Mouse (Mus musculus): ENCODE data around the gene Arl3. TPM values are rescaled to one million over a fixed set of nuclear protein-coding genes. Genes with fewer than 3 reads are reported as not detected.

The Arl3 gene
- total RNA-seq, 1 experiment, result 39.7 TPM

DNA sequence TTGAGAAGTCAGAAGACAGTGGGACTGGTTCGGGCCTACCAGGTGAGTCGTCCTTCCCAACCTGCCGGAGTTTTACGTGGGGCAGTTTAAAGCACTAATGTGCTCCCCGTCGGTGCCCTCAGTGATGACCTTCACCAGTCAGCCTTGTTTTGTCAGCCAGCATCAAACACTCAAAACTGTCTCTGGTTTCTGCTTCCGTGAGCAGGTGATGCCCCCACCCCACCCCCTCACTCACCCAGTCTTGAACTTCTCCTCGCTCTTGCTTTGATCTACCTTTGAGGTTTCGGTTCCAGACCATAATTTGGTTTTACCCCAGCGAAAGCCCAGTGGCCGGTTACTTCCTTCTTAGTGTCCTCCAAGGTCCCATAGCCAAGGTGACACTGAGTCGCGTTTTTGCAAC is 33.7 kb upstream of the Arl3 start:
- Histone ChIP-seq H3K4me3 (ENCODE audit: insufficient read depth in 1 of 2, low read depth in 1 of 2, low read length in 2 of 2, poor library complexity in 1 of 2, severe bottlenecking in 1 of 2) (no peak overlapping the region), H3K4me1 (ENCODE audit: control insufficient read depth in 2 of 2, insufficient read depth in 2 of 2, low read length in 2 of 2, poor library complexity in 1 of 2) (peaks cover 0 to 8% of the 10 kb centered on the region in 2 experiments; a peak in 2 of 4 replicates), H3K9ac (ENCODE audit: insufficient read depth, low read depth, low read length, poor library complexity, severe bottlenecking) (no peak overlapping the region), H3K9me3 (ENCODE audit: control insufficient read depth, insufficient read depth, low read depth, low read length) (no peaks in the 10 kb centered on the region), H3K36me3 (ENCODE audit: control insufficient read depth, insufficient read depth, low read length, poor library complexity, severe bottlenecking) (no peaks in the 10 kb centered on the region), H3K27ac (ENCODE audit: insufficient read depth, low read depth, low read length, poor library complexity, severe bottlenecking) (no peak overlapping the region)
- no peak for DNase-seq (ENCODE audit: low read depth, low spot score)
- in situ Hi-C loops (cut with MboI; ENCODE audit: low sequenced_read_pairs in 2 of 2, unreplicated experiment in 2 of 2), result no loop called here
- no peak for TF ChIP-seq ZC3H11A (IDR thresholded peaks at IDR 0.05; ENCODE audit: borderline replicate concordance, low read depth, low read length)
- TF ChIP-seq CHD2 (IDR thresholded peaks at IDR 0.05; ENCODE audit: low read depth, low read length), result no peak
- no peak for TF ChIP-seq HCFC1 (IDR thresholded peaks at IDR 0.05; ENCODE audit: borderline replicate concordance, insufficient read depth, low read length)
- TF ChIP-seq MAFK (IDR thresholded peaks at IDR 0.05; ENCODE audit: insufficient read depth, low read depth, low read length), result no peak
- no peak for TF ChIP-seq ZNF384 (IDR thresholded peaks at IDR 0.05; ENCODE audit: low read depth, low read length)

DNA sequence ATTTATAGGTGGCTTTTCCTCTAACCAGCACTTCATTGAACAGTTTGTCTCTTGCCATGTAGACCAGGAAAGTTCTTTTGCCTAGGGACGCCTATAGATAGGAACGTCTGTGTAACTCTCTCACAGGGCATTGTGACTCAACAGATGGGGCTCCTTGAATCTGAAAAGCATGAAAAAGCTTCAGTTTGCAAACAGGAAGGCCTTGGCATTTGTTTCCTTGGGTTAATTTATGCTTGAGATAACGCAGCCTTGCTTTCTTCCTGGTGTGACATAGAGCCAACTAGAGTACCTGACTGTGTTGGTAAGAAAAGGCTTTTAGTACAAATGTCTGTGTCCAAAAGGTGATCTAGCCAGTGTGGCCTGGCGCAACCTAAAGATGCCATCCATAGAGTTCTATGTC is 29.4 kb upstream of the Arl3 start:
- in situ Hi-C loops (cut with MboI; ENCODE audit: low sequenced_read_pairs in 2 of 2, unreplicated experiment in 2 of 2), result no loop called here
- no peak overlapping the region for H3K9ac ChIP-seq (ENCODE audit: insufficient read depth, low read depth, low read length, poor library complexity, severe bottlenecking)
- H3K4me3 ChIP-seq (ENCODE audit: insufficient read depth in 1 of 2, low read depth in 1 of 2, low read length in 2 of 2, poor library complexity in 1 of 2, severe bottlenecking in 1 of 2), result no peak overlapping the region
- no peaks in the 10 kb centered on the region for H3K9me3 ChIP-seq (ENCODE audit: control insufficient read depth, insufficient read depth, low read depth, low read length)
- DNase-seq (ENCODE audit: low read depth, low spot score), result no peak
- H3K27ac ChIP-seq (ENCODE audit: insufficient read depth, low read depth, low read length, poor library complexity, severe bottlenecking), result no peak overlapping the region
- no peak for TF ChIP-seq HCFC1 (IDR thresholded peaks at IDR 0.05; ENCODE audit: borderline replicate concordance, insufficient read depth, low read length)
- no peak for TF ChIP-seq ZNF384 (IDR thresholded peaks at IDR 0.05; ENCODE audit: low read depth, low read length)
- TF ChIP-seq CHD2 (IDR thresholded peaks at IDR 0.05; ENCODE audit: low read depth, low read length), result no peak
- TF ChIP-seq ZC3H11A (IDR thresholded peaks at IDR 0.05; ENCODE audit: borderline replicate concordance, low read depth, low read length), result no peak
- TF ChIP-seq MAFK (IDR thresholded peaks at IDR 0.05; ENCODE audit: insufficient read depth, low read depth, low read length), result no peak
- H3K36me3 ChIP-seq (ENCODE audit: control insufficient read depth, insufficient read depth, low read length, poor library complexity, severe bottlenecking), result no peaks in the 10 kb centered on the region
- peaks cover 0 to 8% of the 10 kb centered on the region in 2 experiments; a peak in 2 of 4 replicates for H3K4me1 ChIP-seq (ENCODE audit: control insufficient read depth in 2 of 2, insufficient read depth in 2 of 2, low read length in 2 of 2, poor library complexity in 1 of 2)

DNA sequence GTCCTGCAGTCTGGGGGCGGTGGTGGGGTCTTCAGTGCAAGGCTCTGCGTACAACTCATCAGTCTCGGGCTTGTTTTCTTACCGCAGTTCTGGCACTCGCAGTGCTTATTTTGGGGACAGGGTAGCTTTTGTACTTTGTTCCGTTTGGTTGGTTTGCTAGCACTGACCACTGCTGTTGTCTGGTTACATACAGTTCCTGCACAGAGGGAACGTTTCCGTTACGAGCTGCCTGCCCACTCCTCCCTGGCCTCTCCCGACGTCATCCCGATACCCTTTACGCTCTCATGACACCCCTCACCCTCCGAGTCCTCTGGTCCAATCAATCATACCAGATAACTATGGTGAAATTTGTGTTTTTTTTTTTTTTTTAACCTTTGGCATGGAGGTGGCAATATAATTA is 28.5 kb upstream of the Arl3 start:
- Histone ChIP-seq H3K4me3 (ENCODE audit: insufficient read depth in 1 of 2, low read depth in 1 of 2, low read length in 2 of 2, poor library complexity in 1 of 2, severe bottlenecking in 1 of 2) (no peak overlapping the region), H3K36me3 (ENCODE audit: control insufficient read depth, insufficient read depth, low read length, poor library complexity, severe bottlenecking) (no peaks in the 10 kb centered on the region), H3K9me3 (ENCODE audit: control insufficient read depth, insufficient read depth, low read depth, low read length) (no peaks in the 10 kb centered on the region), H3K9ac (ENCODE audit: insufficient read depth, low read depth, low read length, poor library complexity, severe bottlenecking) (no peak overlapping the region), H3K4me1 (ENCODE audit: control insufficient read depth in 2 of 2, insufficient read depth in 2 of 2, low read length in 2 of 2, poor library complexity in 1 of 2) (peaks cover 0 to 5% of the 10 kb centered on the region in 2 experiments; a peak in 2 of 4 replicates), H3K27ac (ENCODE audit: insufficient read depth, low read depth, low read length, poor library complexity, severe bottlenecking) (no peak overlapping the region)
- no peak for TF ChIP-seq ZC3H11A (IDR thresholded peaks at IDR 0.05; ENCODE audit: borderline replicate concordance, low read depth, low read length)
- no peak for TF ChIP-seq CHD2 (IDR thresholded peaks at IDR 0.05; ENCODE audit: low read depth, low read length)
- TF ChIP-seq HCFC1 (IDR thresholded peaks at IDR 0.05; ENCODE audit: borderline replicate concordance, insufficient read depth, low read length), result no peak
- TF ChIP-seq MAFK (IDR thresholded peaks at IDR 0.05; ENCODE audit: insufficient read depth, low read depth, low read length), result no peak
- no peak for TF ChIP-seq ZNF384 (IDR thresholded peaks at IDR 0.05; ENCODE audit: low read depth, low read length)
- in situ Hi-C loops (cut with MboI; ENCODE audit: low sequenced_read_pairs in 2 of 2, unreplicated experiment in 2 of 2), result no loop called here
- no peak for DNase-seq (ENCODE audit: low read depth, low spot score)

DNA sequence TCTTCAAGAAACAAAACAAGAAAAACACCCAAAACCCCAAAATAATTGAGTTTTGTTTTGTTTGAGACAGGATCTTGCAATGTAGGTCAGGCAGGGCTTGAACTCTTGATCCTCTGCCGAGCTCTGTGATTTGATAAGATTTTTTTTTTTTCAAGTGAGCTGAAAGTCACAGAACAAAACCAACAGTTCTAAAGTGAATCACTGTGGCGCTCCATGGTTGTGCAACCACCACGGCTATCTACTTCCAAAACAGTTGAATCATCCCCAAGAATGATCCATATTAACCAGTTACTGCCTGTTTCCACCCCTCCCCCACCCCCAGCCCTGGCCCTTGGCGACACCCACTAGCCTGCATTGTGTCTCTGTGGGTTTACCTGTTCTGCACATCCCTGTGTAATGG is 27.4 kb upstream of the Arl3 start:
- Histone ChIP-seq H3K27ac (ENCODE audit: insufficient read depth, low read depth, low read length, poor library complexity, severe bottlenecking) (no peak overlapping the region), H3K36me3 (ENCODE audit: control insufficient read depth, insufficient read depth, low read length, poor library complexity, severe bottlenecking) (no peaks in the 10 kb centered on the region), H3K9ac (ENCODE audit: insufficient read depth, low read depth, low read length, poor library complexity, severe bottlenecking) (no peak overlapping the region), H3K4me3 (ENCODE audit: insufficient read depth in 1 of 2, low read depth in 1 of 2, low read length in 2 of 2, poor library complexity in 1 of 2, severe bottlenecking in 1 of 2) (no peak overlapping the region), H3K4me1 (ENCODE audit: control insufficient read depth in 2 of 2, insufficient read depth in 2 of 2, low read length in 2 of 2, poor library complexity in 1 of 2) (peaks cover 0 to 2% of the 10 kb centered on the region in 2 experiments; a peak in 2 of 4 replicates), H3K9me3 (ENCODE audit: control insufficient read depth, insufficient read depth, low read depth, low read length) (no peaks in the 10 kb centered on the region)
- no peak for DNase-seq (ENCODE audit: low read depth, low spot score)
- in situ Hi-C loops (cut with MboI; ENCODE audit: low sequenced_read_pairs in 2 of 2, unreplicated experiment in 2 of 2), result no loop called here
- TF ChIP-seq MAFK (IDR thresholded peaks at IDR 0.05; ENCODE audit: insufficient read depth, low read depth, low read length) (no peak), HCFC1 (IDR thresholded peaks at IDR 0.05; ENCODE audit: borderline replicate concordance, insufficient read depth, low read length) (no peak), CHD2 (IDR thresholded peaks at IDR 0.05; ENCODE audit: low read depth, low read length) (no peak), ZNF384 (IDR thresholded peaks at IDR 0.05; ENCODE audit: low read depth, low read length) (no peak), ZC3H11A (IDR thresholded peaks at IDR 0.05; ENCODE audit: borderline replicate concordance, low read depth, low read length) (no peak)

All from ES-E14 (cell line).